Mouse (Mus musculus) urinary bladder, postnatal 36 days (tissue): ENCODE measurements around the gene Terb1.
A peak's percentile ranks its signal among the peaks of the same experiment; 100 is the strongest.

Experiments
- DNase-seq, 2 experiments: peaks; one replicate each; pipeline ENCODE4 v3.0.0; 2022; ENCODE audit warnings: low spot score in 2 of 2, mixed read lengths in 1 of 2

The Terb1 gene

GRCm38 (mm10) chr8:104509061-104510006 is at the start of gene Terb1:
TSS of gene Terb1 (minus strand) at chr8:104509910.
- DNase-seq: peak; percentile 9 to 24

- DNase-seq: no peak
These were observed 47.5 kb upstream of the Terb1 start for GRCm38 (mm10) chr8:104557226-104557625.

- no peak for DNase-seq
These were observed 45.5 kb upstream of the Terb1 start for GRCm38 (mm10) chr8:104555191-104555590.

GRCm38 (mm10) chr8:104543440-104544045 is 33.8 kb upstream of the Terb1 start:
- DNase-seq: no peak

GRCm38 (mm10) chr8:104542160-104542559 is 32.5 kb upstream of the Terb1 start:
- no peak for DNase-seq

- no peak for DNase-seq
These were observed 31.8 kb upstream of the Terb1 start for GRCm38 (mm10) chr8:104541515-104541880.

GRCm38 (mm10) chr8:104540710-104541514 is 31.2 kb upstream of the Terb1 start:
- DNase-seq: no peak

- DNase-seq: no peak
These were observed 30.5 kb upstream of the Terb1 start for GRCm38 (mm10) chr8:104540238-104540637.

GRCm38 (mm10) chr8:104539566-104539965 is 29.9 kb upstream of the Terb1 start:
- DNase-seq: no peak

GRCm38 (mm10) chr8:104538896-104539295 is 29.2 kb upstream of the Terb1 start:
- DNase-seq: no peak

- no peak for DNase-seq
These were observed 26.3 kb upstream of the Terb1 start for GRCm38 (mm10) chr8:104536028-104536427.

- DNase-seq: no peak
These were observed 25.7 kb upstream of the Terb1 start for GRCm38 (mm10) chr8:104535378-104535777.

GRCm38 (mm10) chr8:104534779-104535141 is 25.1 kb upstream of the Terb1 start:
- peak in 1 of 2 experiments; percentile 17 for DNase-seq

GRCm38 (mm10) chr8:104533971-104534778 is 24.5 kb upstream of the Terb1 start, which contains the start of the genes Nae1 and Car7:
TSS of gene Nae1 (minus strand) at chr8:104534637.
TSS of gene Car7 (plus strand) at chr8:104534689.
- DNase-seq: peak; percentile 91 to 93

- DNase-seq: no peak
These were observed 23.8 kb upstream of the Terb1 start for GRCm38 (mm10) chr8:104533551-104533950.

- no peak for DNase-seq
These were observed 20.0 kb upstream of the Terb1 start for GRCm38 (mm10) chr8:104529671-104530070.

GRCm38 (mm10) chr8:104517872-104518271 is 8.2 kb upstream of the Terb1 start:
- no peak for DNase-seq

- DNase-seq: no peak
These were observed 424 bp upstream of the Terb1 start for GRCm38 (mm10) chr8:104510134-104510533.

GRCm38 (mm10) chr8:104479091-104479490 is 30.6 kb downstream of the Terb1 start:
- DNase-seq: no peak

- no peak for DNase-seq
These were observed 37.2 kb downstream of the Terb1 start for GRCm38 (mm10) chr8:104472465-104472864.

GRCm38 (mm10) chr8:104467463-104467862 is 42.2 kb downstream of the Terb1 start:
- no peak for DNase-seq
